Mouse (Mus musculus) layer of hippocampus, postnatal 36 days (tissue): Measurements from ENCODE around the gene Cox7b2. TPM values are rescaled to one million over a fixed set of nuclear protein-coding genes. Genes with fewer than 3 reads are reported as not detected.
"Not testable (repeated sequence)": the region's sequence is repeated elsewhere in the genome, so short reads cannot be mapped to it uniquely, and the experiment has no call there.

ENCODE experiments used
- DNase-seq, 2 experiments: peaks; one replicate each; pipeline ENCODE4 v3.0.0; 2022
- total RNA-seq, 2 experiments: library from RNA; stranded (reverse); gene quantifications; 2 replicates each; pipeline ENCODE4 v1.2.3; 2021

The Cox7b2 gene
- not detected for total RNA-seq

GRCm38 (mm10) chr5:71548079-71548478 is at the start of gene Cox7b2:
Gene Cox7b2 (minus strand): TSS chr5:71548205.
- no peak for DNase-seq

DNA sequence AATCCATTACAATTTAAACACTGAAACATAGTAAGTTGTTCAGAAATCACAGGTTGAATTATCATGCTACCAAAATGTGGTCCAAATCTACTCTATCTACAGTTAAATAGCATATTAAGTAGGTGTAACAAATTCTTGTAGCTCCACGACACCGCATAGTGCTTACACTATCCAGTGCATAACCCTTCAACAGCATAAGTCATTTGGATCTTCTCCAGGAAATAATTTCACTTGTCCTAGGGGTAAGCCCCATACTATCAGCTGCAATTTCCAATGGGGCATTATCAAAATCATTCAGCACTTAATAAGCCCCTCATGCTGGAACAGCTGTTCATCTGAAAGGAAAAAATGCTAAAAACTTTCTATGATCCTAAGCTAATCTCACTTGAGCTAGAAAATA is 47.3 kb upstream of the Cox7b2 start:
- no peak for DNase-seq

DNA sequence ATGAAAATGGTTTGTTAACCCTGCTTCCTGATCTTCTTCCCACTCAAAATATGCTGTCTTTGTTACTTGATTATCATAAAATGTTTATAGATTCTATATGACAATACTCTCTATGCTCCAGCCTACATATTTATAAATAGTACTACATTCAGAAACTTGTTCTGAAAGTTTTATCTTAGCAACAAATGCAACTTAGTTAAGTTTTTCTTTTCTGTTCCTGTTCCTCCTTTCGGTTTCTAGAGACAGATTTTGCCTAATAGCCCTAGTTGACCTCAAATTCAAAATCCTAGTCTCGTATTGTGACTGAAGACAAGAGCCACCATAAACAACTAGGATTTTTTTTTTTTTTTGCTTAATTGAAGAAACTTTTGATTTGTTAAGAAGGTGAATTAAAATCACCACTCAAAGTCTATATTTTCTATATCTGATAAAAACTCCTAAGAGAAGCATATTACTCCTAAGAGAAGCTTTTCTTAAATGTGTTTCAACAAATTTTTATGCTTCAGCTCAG is 45.8 kb upstream of the Cox7b2 start:
- no peak for DNase-seq

DNA sequence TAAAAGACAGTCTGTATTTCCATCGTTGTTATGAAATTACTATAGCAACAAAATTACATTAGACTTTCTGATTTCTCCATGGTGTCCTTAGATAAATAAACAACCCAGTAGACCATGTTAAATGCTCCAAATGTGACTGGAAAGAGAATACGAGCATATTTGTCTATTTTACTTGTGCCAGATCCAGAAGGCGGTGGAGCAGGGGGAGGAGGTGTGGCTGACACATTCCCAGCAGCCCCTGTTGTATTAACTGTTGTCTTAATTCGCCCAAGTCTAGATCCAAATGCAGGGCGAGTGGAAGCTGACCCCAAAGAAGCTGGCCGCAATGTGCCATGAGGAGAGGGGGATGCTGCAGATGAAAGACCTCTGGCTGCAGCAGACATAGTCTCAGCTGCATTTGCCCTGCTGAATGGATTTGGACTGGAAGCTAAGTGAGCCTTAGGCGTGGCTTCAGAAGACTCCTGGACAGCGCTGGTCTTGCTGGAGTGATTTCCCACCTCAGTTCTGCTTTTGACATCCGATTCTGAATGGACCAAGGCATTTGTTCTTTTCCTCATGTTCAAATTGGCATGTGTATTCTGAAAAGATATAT is 23.7 kb upstream of the Cox7b2 start:
- peak; percentile 9 to 15 for DNase-seq

GRCm38 (mm10) chr5:71545554-71545953 is 2.5 kb downstream of the Cox7b2 start:
- no peak for DNase-seq

DNA sequence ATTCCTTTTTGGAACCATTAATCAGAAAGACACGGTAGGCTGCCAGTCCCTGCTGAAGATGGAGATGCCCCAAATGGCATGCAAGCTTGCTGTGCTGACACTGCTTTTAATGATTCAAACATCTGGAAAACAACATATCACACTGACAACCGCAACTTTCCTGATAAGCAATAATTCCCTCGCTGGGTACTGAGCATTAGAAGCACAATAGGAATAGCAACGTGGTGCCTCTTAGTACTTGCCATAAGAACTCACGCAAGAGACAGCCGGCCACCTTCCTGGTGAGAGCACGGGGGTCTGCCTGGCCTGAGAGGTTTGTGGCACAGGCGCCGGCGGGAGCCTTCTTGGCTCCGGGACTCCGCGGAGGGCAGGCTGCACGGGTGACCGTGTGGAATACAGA is 22.5 kb downstream of the Cox7b2 start:
- DNase-seq = not testable (repeated sequence)

- peak; percentile 22 to 62 for DNase-seq
Measured at GRCm38 (mm10) chr5:71502058-71502678, 45.8 kb downstream of the Cox7b2 start.

DNA sequence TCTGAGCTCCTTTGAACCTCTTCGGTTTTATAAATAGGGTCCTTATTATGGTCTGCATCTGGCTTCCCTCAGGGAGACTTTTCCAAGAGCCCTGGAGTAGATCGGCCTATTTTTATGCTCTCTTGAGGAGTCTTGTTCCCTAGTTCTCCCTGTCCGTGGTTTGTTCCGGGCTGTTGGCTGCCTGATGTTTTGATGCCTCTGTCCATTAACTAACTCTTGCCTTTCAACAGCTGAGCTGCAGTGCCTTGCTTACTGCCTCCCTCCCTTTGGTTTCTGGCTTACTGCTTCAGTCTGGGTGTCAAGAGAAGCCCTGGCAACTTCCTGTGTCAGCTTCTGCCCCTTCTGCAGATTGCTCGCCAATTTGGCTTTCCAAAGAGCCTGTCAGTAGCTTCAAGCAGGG is 52.4 kb downstream of the Cox7b2 start:
- DNase-seq = peak in 1 of 2 experiments; percentile 7

- DNase-seq = no peak
Measured at GRCm38 (mm10) chr5:71456957-71457356, 91.0 kb downstream of the Cox7b2 start.

DNA sequence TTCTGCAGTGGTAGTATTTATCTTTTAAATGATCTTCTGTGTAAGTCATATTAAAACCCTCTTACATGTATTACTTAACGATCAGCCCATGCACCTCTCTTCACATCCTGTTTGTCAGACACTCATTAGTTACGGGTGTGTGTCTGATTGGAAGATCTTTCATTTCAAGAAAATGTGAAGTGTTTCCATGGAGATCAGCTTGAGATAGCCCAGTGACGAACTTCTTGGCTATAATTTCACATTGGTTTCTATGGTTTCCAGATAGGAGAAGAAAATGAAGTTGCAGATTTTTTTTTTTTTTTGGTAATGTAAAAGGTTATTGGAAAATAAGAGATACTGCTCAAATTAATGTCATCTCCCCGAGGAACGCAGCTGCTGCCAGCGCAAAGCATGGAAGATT is 107.8 kb downstream of the Cox7b2 start:
- no peak for DNase-seq

Other genes starting within 250 kb of the Cox7b2 start
- gene Gabrb1, start 109.9 kb upstream of the Cox7b2 start, total RNA-seq = 100 to 1,000 TPM; 133 to 147 TPM
- 10 to 100 TPM; 83.1 to 84.8 TPM for gene Gabra4, start 110.1 kb upstream of the Cox7b2 start, total RNA-seq